Mouse (Mus musculus): Measurements from ENCODE around the gene Rasa4. TPM values are rescaled to one million over a fixed set of nuclear protein-coding genes. Genes with fewer than 3 reads are reported as not detected.

Gene Rasa4
- total RNA-seq, 2 experiments from 2014 or later: 23.6 to 26.4 TPM

Small RNA genes within 50 kb of the gene (microRNA-seq; reads per million reads assigned to microRNA genes)
- gene Mir7035 (ENCODE audit: borderline replicate concordance in 2 of 2): 6.4 to 6.6 reads per million in 2 experiments

Other genes with a start within 250 kb of the Rasa4 start
- 100 to 1,000 TPM; 290 to 454 TPM for gene Hspb1, start 196.0 kb upstream of the Rasa4 start, total RNA-seq (2021)
- gene Ywhag, start 149.3 kb upstream of the Rasa4 start, total RNA-seq (2021): 100 to 1,000 TPM; 282 to 288 TPM
- gene Ssc4d, start 109.4 kb upstream of the Rasa4 start, total RNA-seq (2021): 1 to 10 TPM in 1 of 2 experiments, under 1 TPM in 1; 0.67 to 1.2 TPM
- not detected for gene Zp3, start 103.8 kb upstream of the Rasa4 start, total RNA-seq (2021)
- gene Dtx2, start 89.1 kb upstream of the Rasa4 start, total RNA-seq (2021): 1 to 10 TPM; 5.9 to 7.3 TPM
- under 1 TPM in 1 of 2 experiments, not detected in 1; 0.11 TPM for gene Upk3b, start 45.4 kb upstream of the Rasa4 start, total RNA-seq (2021)
- not detected for gene Upk3bl, start 29.4 kb upstream of the Rasa4 start, total RNA-seq (2021)
- gene Polr2j, start 32.7 kb downstream of the Rasa4 start, total RNA-seq (2021): 10 to 100 TPM; 55.1 to 58.7 TPM
- 1 to 10 TPM; 3.2 to 3.8 TPM for gene Lrwd1, start 52.2 kb downstream of the Rasa4 start, total RNA-seq (2021)
- gene Alkbh4, start 52.2 kb downstream of the Rasa4 start, total RNA-seq (2021): 1 to 10 TPM; 3.9 to 4.4 TPM
- gene Orai2, start 86.8 kb downstream of the Rasa4 start, total RNA-seq (2021): 1 to 10 TPM; 1.5 to 1.6 TPM
- gene Prkrip1, start 115.0 kb downstream of the Rasa4 start, total RNA-seq (2021): 10 to 100 TPM; 19.5 to 21.6 TPM
- gene Sh2b2, start 162.6 kb downstream of the Rasa4 start, total RNA-seq (2021): 1 to 10 TPM; 2.8 to 6.1 TPM